Mouse (Mus musculus) telencephalon, adult 2 months (tissue): Measurements from ENCODE around the gene Sec14l4.

Experiments
- DNase-seq: peaks from one replicate; pipeline ENCODE4 v3.0.0-alpha.2; 2011; ENCODE audit warnings: low read depth, low spot score

Gene Sec14l4

GRCm38 (mm10) chr11:4027561-4028334 lies 3.5 kb upstream of the Sec14l4 start:
- DNase-seq, result peak; percentile 94

DNA sequence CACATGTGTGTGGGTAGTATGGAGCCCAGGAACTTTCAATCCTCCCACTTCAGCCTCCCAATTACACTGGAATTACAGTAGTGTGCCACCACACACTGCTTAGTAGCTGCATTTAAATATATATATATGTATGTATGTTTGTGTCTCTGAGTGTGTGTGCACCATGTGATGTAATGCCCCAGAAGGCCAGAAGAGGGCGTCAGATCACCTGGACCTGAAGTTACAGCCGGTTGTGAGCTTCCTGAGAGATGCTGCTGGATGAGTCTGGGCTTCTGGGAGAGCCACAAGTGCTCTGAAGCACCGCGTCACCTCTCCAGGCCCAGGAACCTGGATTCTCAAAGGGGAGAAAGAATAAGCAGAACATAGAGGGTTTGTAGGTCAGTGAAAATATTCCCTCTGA lies 1.9 kb upstream of the Sec14l4 start:
- DNase-seq, result no peak

- no peak for DNase-seq
Measured at GRCm38 (mm10) chr11:4031961-4032360, 699 bp downstream of the Sec14l4 start.

- no peak for DNase-seq
Measured at GRCm38 (mm10) chr11:4033471-4033870, 2.2 kb downstream of the Sec14l4 start.

DNA sequence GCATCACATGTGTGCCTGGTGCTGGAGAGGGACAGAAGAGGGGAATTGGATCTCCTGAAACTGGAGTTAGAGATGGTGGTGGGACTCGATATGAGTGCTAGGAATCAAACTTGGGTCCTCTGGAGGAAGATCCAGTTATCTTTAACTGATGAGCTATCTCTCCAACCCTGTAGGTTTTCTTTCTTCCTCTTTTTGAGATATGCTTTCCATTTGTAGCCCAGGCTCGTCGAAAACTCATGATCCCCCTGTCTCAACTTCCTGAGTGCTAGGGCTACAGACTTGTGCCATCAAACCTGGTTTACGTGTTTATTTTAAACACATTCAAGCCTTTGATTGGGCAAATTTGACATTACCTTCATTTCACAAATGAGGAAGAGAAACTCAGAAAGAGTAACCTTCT lies 2.9 kb downstream of the Sec14l4 start:
- DNase-seq, result no peak

- DNase-seq, result no peak
Measured at GRCm38 (mm10) chr11:4035116-4035892, 4.0 kb downstream of the Sec14l4 start.

- DNase-seq, result no peak
Measured at GRCm38 (mm10) chr11:4035916-4036315, 4.7 kb downstream of the Sec14l4 start.

GRCm38 (mm10) chr11:4036365-4037084 lies 5.3 kb downstream of the Sec14l4 start:
- no peak for DNase-seq

DNA sequence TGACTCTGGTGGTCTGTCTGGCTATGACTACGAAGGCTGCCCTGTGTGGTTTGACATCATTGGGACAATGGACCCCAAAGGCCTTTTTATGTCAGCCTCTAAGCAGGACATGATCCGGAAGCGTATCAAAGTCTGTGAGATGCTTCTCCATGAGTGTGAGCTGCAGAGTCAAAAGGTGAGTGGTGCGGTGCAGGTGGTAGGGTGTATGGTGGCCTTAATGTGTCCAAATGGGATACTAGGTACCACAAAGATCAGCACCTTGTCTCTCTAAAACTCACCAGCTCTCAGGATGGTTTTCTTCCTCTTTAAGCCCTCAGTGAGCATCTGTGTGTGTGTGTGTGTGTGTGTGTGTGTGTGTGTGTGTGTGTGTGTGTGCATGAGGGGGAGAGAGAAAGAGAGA lies 8.7 kb downstream of the Sec14l4 start:
- no peak for DNase-seq

- DNase-seq, result no peak
Measured at GRCm38 (mm10) chr11:4041123-4041625, 9.9 kb downstream of the Sec14l4 start.

- DNase-seq, result no peak
Measured at GRCm38 (mm10) chr11:4043081-4043480, 11.8 kb downstream of the Sec14l4 start.

GRCm38 (mm10) chr11:4046526-4046925 lies 15.3 kb downstream of the Sec14l4 start:
- DNase-seq, result no peak

- DNase-seq, result no peak
Measured at GRCm38 (mm10) chr11:4047766-4048165, 16.5 kb downstream of the Sec14l4 start.

DNA sequence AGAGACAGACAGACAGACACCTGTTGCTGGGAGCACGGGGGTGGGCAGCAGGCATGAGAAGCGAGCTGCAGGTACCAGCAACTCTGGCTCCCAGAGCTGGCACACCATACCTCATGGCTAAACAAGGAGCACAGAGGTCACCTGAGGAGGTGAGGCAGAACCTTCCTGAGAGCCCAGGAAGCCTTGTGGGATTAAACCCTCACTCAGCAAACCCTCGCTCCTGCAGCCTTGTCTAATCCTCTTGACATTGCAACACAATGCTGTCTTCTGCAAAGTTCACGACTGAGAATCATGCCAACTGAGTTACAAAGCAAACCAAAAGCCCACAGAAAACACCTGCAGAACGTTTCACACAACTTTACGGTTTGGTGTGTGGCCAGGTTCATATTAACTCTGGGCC lies 17.2 kb downstream of the Sec14l4 start:
- DNase-seq, result no peak

DNA sequence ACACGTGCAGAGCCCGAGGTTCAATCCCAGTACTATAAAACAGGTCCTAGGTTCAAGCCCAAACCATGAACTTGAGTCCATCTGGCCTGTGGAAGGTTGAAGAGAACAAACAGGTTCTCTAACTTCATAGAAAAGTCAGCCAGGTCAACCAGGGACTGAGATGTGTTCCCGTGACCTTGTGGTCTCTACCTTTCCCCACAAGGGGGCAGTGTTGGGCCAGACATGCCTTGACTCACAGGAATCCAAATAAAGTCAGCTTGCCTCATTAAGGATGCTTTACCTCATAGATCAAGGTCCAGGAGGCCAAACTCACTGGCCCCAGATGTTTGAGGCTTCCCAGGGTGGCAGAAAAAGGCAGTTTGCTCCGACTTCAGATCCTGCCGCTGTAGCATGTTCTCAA lies 22.3 kb downstream of the Sec14l4 start:
- peak; percentile 35 for DNase-seq

DNA sequence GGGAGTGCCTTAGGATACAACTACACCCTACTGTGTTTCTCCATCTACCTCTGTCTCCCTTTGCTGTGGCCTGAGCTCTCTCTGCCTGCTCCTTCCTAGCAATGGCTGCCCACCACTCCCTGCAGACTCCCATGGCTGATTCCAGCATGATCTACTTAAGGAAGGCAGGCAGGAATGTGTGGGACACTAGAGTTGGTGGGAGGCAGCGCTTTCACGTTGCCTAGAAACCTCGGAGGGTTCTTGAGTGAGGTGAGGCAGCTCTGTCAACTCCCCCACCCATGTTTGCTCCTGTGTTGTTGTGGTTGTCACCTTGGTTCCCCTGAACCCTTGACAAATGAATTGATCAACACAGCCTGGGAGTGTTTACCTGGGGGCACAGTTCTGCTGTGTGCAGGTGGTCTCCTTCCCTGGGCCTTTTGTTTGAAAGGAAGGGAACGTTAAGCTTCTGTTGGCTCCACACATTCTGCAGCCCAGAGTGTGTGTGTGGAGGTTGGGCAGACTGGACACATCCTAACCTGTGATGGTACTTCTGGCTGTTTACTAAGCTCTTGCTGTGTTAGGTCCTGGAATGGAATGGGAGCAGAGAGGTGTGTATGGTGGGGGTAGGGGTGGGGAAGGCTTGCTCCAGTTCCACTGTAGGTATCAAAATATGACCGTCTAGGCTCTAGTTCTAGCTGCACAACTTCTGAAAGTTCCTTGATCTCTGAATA lies 29.8 kb downstream of the Sec14l4 start:
- DNase-seq, result peak; percentile 43

DNA sequence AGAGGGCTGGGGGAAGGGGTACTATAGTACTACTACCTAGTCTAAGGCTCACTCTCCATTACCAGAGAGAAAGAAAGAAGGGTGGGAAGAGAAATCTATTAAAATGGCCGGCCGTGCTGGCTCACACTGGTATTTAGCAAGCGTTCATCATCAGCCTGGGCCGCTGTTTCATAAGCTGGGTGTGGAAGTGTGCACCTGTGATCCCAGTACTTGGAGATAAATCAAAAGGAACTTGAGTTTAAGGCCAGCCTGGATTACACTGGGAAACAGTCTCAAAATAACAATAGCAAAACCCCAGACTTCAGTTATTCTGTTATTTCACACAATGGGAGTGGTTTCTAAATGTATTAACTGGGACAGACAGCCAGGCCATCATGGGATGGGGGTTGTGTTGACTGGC lies 31.3 kb downstream of the Sec14l4 start:
- DNase-seq, result no peak

GRCm38 (mm10) chr11:4062981-4063380 lies 31.7 kb downstream of the Sec14l4 start:
- no peak for DNase-seq

DNA sequence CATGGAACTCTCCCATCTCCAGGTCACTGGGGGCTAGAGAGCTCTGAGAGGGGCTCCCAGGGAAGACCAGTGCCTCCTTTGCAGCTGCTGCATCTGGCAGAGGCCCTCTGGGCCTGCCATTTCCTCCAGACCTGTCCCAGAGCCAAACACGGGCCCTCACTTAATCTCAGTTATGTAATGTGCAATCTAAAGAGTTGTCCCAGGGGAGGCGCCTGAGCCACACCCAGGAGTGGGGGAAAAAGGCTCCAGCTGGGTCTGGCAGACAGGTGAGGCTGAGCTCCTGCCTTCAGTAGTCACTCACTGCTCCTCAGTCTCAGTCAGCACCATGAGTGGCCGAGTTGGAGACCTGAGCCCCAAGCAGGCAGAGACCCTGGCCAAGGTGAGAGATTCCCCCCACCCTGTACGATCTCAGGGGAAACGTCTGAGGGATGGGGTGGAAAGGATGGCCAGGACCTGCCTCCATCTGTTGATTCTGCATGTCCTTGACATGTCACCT lies 33.4 kb downstream of the Sec14l4 start, which contains the start of gene Sec14l3:
Gene Sec14l3, plus strand, starts transcription at position 215 of the 496 bp plus-strand sequence.
- DNase-seq, result no peak

DNA sequence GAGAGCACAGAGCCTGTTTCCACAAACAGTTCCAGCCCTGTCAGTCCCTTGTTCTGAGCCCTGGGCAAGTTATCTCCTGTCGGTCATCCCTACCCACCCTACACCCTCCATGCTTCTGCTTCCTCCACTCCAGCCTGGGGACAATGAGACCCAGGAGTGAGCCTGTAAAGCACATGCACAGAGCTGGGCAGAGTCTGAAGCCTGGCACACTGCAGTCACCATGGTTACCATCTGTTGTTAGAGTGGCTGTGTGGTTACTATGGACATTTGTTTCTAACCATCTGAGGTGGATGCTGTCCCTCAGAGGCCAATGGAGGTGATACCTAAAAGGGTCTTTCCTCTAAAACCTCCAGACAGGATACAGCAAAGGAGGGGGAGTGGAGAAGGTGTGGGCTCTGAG lies 38.4 kb downstream of the Sec14l4 start:
- no peak for DNase-seq

DNA sequence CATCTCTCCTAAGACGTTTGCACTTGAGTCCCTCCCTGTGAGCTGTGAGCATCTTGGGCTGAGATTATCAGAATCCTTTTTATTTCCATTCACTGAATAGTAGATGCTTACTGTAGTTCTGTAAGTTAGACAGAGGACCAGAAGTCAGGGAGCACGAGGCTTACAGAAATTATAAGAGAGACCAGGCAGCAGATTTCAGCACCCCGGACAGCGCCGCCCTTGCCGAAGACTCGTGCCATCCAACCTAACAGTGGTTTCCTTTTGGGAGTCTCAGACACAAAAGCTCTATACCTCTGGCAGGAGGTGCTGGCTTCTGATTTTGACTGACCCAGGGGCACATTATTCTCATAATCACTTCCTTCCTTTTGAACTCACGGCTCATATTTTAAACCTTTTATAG lies 45.4 kb downstream of the Sec14l4 start:
- DNase-seq, result no peak
